Mouse (Mus musculus) embryonic fibroblast, embryonic 13.5 days (primary cell): Measurements from ENCODE around the gene Ghsr.

Experiments used
- CTCF ChIP-seq: IDR thresholded peaks from 2 replicates; pipeline ENCODE4 v1.5.1; 2011; ENCODE audit warnings: mild to moderate bottlenecking, control low read depth, low read length, moderate library complexity, borderline replicate concordance; ENCODE audit not compliant: insufficient read depth
- POLR2A ChIP-seq: IDR thresholded peaks from 2 replicates; pipeline ENCODE4 v1.6.1; 2011; ENCODE audit warnings: low read depth, mild to moderate bottlenecking, control low read depth, low read length, moderate library complexity

- TF ChIP-seq POLR2A (no peak), CTCF (no peak)
Observed at GRCm38 (mm10) chr3:27323551-27323950, 47.6 kb upstream of the Ghsr start.
